Mouse (Mus musculus) CH12.LX (cell line): Measurements from ENCODE around the gene Zcchc8. TPM values are rescaled to one million over a fixed set of nuclear protein-coding genes. Genes with fewer than 3 reads are reported as not detected.

Source experiments
- DNase-seq: peaks from one replicate; pipeline ENCODE4 v3.0.0-alpha.2; 2013; ENCODE audit errors: extremely low read depth
- H3K27ac ChIP-seq: 2 replicates; pipeline ENCODE4 v1.5.1; 2012; ENCODE audit warnings: low read depth, mild to moderate bottlenecking, control low read depth, moderate library complexity; ENCODE audit not compliant: insufficient read depth
- H3K27me3 ChIP-seq: replicated peaks from 2 replicates; pipeline ENCODE3; 2012; ENCODE audit warnings: inconsistent platforms
- H3K36me3 ChIP-seq, 2 experiments: replicated peaks in 1 of 2; 2 replicates each; pipeline versions ENCODE3 to v1.6.1; 2012; ENCODE audit warnings: inconsistent platforms in 1 of 2, low read length in 1 of 2, mild to moderate bottlenecking in 1 of 2, mixed read lengths in 1 of 2, moderate library complexity in 1 of 2; ENCODE audit not compliant: control insufficient read depth in 1 of 2, insufficient read depth in 1 of 2
- H3K4me1 ChIP-seq, 2 experiments: 2 replicates each; pipeline ENCODE4 v1.6.1; 2012; ENCODE audit warnings: inconsistent platforms in 1 of 2, moderate library complexity in 1 of 2; ENCODE audit not compliant: insufficient read depth in 2 of 2, control insufficient read depth in 1 of 2
- H3K4me2 ChIP-seq: 2 replicates; pipeline ENCODE4 v1.6.1; 2012; ENCODE audit warnings: low read depth, mild to moderate bottlenecking, control low read depth; ENCODE audit not compliant: poor library complexity, insufficient read depth, severe bottlenecking
- H3K4me3 ChIP-seq, 3 experiments: fragments of 150-350 bp in 1 of 3; sonication (generic) in 1 of 3; replicated peaks in 1 of 3; 2 replicates each; pipeline versions ENCODE3 to v1.5.1; 2011 to 2012; ENCODE audit warnings: low read depth in 2 of 3, low read length in 2 of 3, mild to moderate bottlenecking in 2 of 3, moderate library complexity in 2 of 3, control low read depth in 1 of 3, improper control_type of control experiment in 1 of 3, inconsistent platforms in 1 of 3, mixed read lengths in 1 of 3; ENCODE audit not compliant: poor library complexity in 1 of 3
- H3K79me2 ChIP-seq: replicated peaks from 2 replicates; pipeline ENCODE4 v1.6.1; 2012; ENCODE audit warnings: mild to moderate bottlenecking, moderate library complexity; ENCODE audit not compliant: control insufficient read depth, poor library complexity, insufficient read depth, severe bottlenecking; ENCODE audit errors: extremely low read depth
- H3K9ac ChIP-seq: 2 replicates; pipeline ENCODE4 v1.6.1; 2012; ENCODE audit warnings: low read depth, mild to moderate bottlenecking, control low read depth, moderate library complexity; ENCODE audit not compliant: insufficient read depth
- H3K9me3 ChIP-seq: replicated peaks from 2 replicates; pipeline ENCODE3; 2012; ENCODE audit warnings: low read length, inconsistent platforms, mixed read lengths
- BHLHE40 ChIP-seq: IDR thresholded peaks from 2 replicates; pipeline ENCODE4 v1.6.1; 2011; ENCODE audit warnings: mild to moderate bottlenecking, low read depth, low read length, improper control_type of control experiment
- CHD1 ChIP-seq: IDR thresholded peaks from 2 replicates; pipeline ENCODE4 v1.6.1; 2012; ENCODE audit warnings: low read depth, low read length, improper control_type of control experiment, inconsistent platforms
- CHD2 ChIP-seq: IDR thresholded peaks from 2 replicates; pipeline ENCODE4 v1.6.1; 2011; ENCODE audit warnings: low read length, improper control_type of control experiment
- CTCF ChIP-seq, 2 experiments: IDR thresholded peaks in 1 of 2; conservative IDR thresholded peaks in 1 of 2; 2 replicates each; pipeline ENCODE4 v1.5.1; 2011 to 2012; ENCODE audit warnings: low read depth in 2 of 2, low read length in 2 of 2, improper control_type of control experiment in 1 of 2, inconsistent platforms in 1 of 2, mild to moderate bottlenecking in 1 of 2, moderate library complexity in 1 of 2
- E2F4 ChIP-seq: IDR thresholded peaks from 2 replicates; pipeline ENCODE4 v1.6.1; 2011; ENCODE audit warnings: low read depth, low read length, improper control_type of control experiment; ENCODE audit not compliant: insufficient replicate concordance
- ELF1 ChIP-seq: IDR thresholded peaks from 2 replicates; pipeline ENCODE4 v1.6.1; 2014; ENCODE audit warnings: low read depth, mild to moderate bottlenecking, inconsistent platforms, low read length, improper control_type of control experiment
- EP300 ChIP-seq: IDR thresholded peaks from 2 replicates; pipeline ENCODE4 v1.6.1; 2011; ENCODE audit warnings: low read length, improper control_type of control experiment
- ETS1 ChIP-seq: conservative IDR thresholded peaks from 2 replicates; pipeline ENCODE4 v1.6.1; 2012; ENCODE audit warnings: low read depth, mild to moderate bottlenecking, inconsistent platforms, low read length, improper control_type of control experiment, moderate library complexity
- GABPA ChIP-seq: IDR thresholded peaks from 2 replicates; pipeline ENCODE4 v1.6.1; 2012; ENCODE audit warnings: low read depth, low read length, improper control_type of control experiment, inconsistent platforms; ENCODE audit not compliant: insufficient replicate concordance
- HCFC1 ChIP-seq: IDR thresholded peaks from 2 replicates; pipeline ENCODE4 v1.6.1; 2012; ENCODE audit warnings: low read depth, mild to moderate bottlenecking, inconsistent platforms, low read length, improper control_type of control experiment
- IRF4 ChIP-seq: IDR thresholded peaks from 2 replicates; pipeline ENCODE4 v1.6.1; 2014; ENCODE audit warnings: low read depth, mild to moderate bottlenecking, inconsistent platforms, low read length, improper control_type of control experiment
- JUN ChIP-seq: IDR thresholded peaks from 2 replicates; pipeline ENCODE4 v1.6.1; 2011; ENCODE audit warnings: low read depth, mild to moderate bottlenecking, low read length, improper control_type of control experiment, moderate library complexity; ENCODE audit not compliant: insufficient read depth
- JUND ChIP-seq: conservative IDR thresholded peaks from 2 replicates; pipeline ENCODE4 v1.6.1; 2011; ENCODE audit warnings: low read depth, low read length, improper control_type of control experiment
- KAT2A ChIP-seq: IDR thresholded peaks from 2 replicates; pipeline ENCODE4 v1.6.1; 2012; ENCODE audit warnings: low read length, improper control_type of control experiment, inconsistent platforms; ENCODE audit not compliant: insufficient replicate concordance
- MAFK ChIP-seq: IDR thresholded peaks from 2 replicates; pipeline ENCODE4 v1.6.1; 2011; ENCODE audit warnings: low read length, improper control_type of control experiment; ENCODE audit not compliant: insufficient replicate concordance
- MAX ChIP-seq: IDR thresholded peaks from 2 replicates; pipeline ENCODE4 v1.6.1; 2011; ENCODE audit warnings: low read length, improper control_type of control experiment
- MAZ ChIP-seq: IDR thresholded peaks from 2 replicates; pipeline ENCODE4 v1.6.1; 2012; ENCODE audit warnings: low read depth, mild to moderate bottlenecking, inconsistent platforms, low read length, improper control_type of control experiment, moderate library complexity
- MXI1 ChIP-seq: IDR thresholded peaks from 2 replicates; pipeline ENCODE4 v1.6.1; 2011; ENCODE audit warnings: mild to moderate bottlenecking, low read depth, low read length, improper control_type of control experiment
- MYC ChIP-seq: IDR thresholded peaks from 2 replicates; pipeline ENCODE4 v1.6.1; 2011; ENCODE audit warnings: low read depth, mild to moderate bottlenecking, improper control_type of control experiment, low read length
- NELFE ChIP-seq: IDR thresholded peaks from 2 replicates; pipeline ENCODE4 v1.6.1; 2011; ENCODE audit warnings: low read depth, low read length, improper control_type of control experiment
- NRF1 ChIP-seq: IDR thresholded peaks from 2 replicates; pipeline ENCODE4 v1.6.1; 2014; ENCODE audit warnings: low read depth, mild to moderate bottlenecking, inconsistent platforms, low read length, improper control_type of control experiment, moderate library complexity
- PAX5 ChIP-seq: IDR thresholded peaks from 2 replicates; pipeline ENCODE4 v1.6.1; 2012; ENCODE audit warnings: low read length, inconsistent platforms, mixed read lengths
- POLR2A ChIP-seq: IDR thresholded peaks from 2 replicates; pipeline ENCODE4 v1.6.1; 2011; ENCODE audit warnings: low read depth, mild to moderate bottlenecking, improper control_type of control experiment, low read length
- POLR2AphosphoS2 ChIP-seq: IDR thresholded peaks from 2 replicates; pipeline ENCODE4 v1.6.1; 2011; ENCODE audit warnings: low read depth, low read length, improper control_type of control experiment
- RAD21 ChIP-seq: IDR thresholded peaks from 2 replicates; pipeline ENCODE4 v1.6.1; 2011; ENCODE audit warnings: low read depth, mild to moderate bottlenecking, low read length, improper control_type of control experiment, moderate library complexity
- RCOR1 ChIP-seq: conservative IDR thresholded peaks from 2 replicates; pipeline ENCODE4 v1.6.1; 2012; ENCODE audit warnings: low read depth, mild to moderate bottlenecking, inconsistent platforms, low read length, improper control_type of control experiment
- SIN3A ChIP-seq: IDR thresholded peaks from 2 replicates; pipeline ENCODE4 v1.6.1; 2012; ENCODE audit warnings: low read length, improper control_type of control experiment, inconsistent platforms
- SMC3 ChIP-seq: IDR thresholded peaks from 2 replicates; pipeline ENCODE4 v1.6.1; 2011; ENCODE audit warnings: low read depth, low read length, improper control_type of control experiment
- TBP ChIP-seq: conservative IDR thresholded peaks from 2 replicates; pipeline ENCODE4 v1.6.1; 2011; ENCODE audit warnings: low read depth, low read length, improper control_type of control experiment
- TCF12 ChIP-seq: IDR thresholded peaks from 2 replicates; pipeline ENCODE4 v1.6.1; 2014; ENCODE audit warnings: low read depth, mild to moderate bottlenecking, inconsistent platforms, low read length, improper control_type of control experiment
- UBTF ChIP-seq: IDR thresholded peaks from 2 replicates; pipeline ENCODE4 v1.6.1; 2012; ENCODE audit warnings: low read depth, mild to moderate bottlenecking, inconsistent platforms, low read length, improper control_type of control experiment, moderate library complexity
- USF1 ChIP-seq: IDR thresholded peaks from 2 replicates; pipeline ENCODE4 v1.6.1; 2014; ENCODE audit warnings: low read depth, mild to moderate bottlenecking, inconsistent platforms, low read length, improper control_type of control experiment
- USF2 ChIP-seq: conservative IDR thresholded peaks from 2 replicates; pipeline ENCODE4 v1.6.1; 2011; ENCODE audit warnings: low read depth, low read length, improper control_type of control experiment
- ZC3H11A ChIP-seq: IDR thresholded peaks from 2 replicates; pipeline ENCODE4 v1.6.1; 2012; ENCODE audit warnings: low read depth, mild to moderate bottlenecking, inconsistent platforms, low read length, improper control_type of control experiment
- ZKSCAN1 ChIP-seq: IDR thresholded peaks from 2 replicates; pipeline ENCODE4 v1.6.1; 2012; ENCODE audit warnings: low read depth, inconsistent platforms, low read length, improper control_type of control experiment, borderline replicate concordance
- ZMIZ1 ChIP-seq: IDR thresholded peaks from 2 replicates; pipeline ENCODE4 v1.6.1; 2012; ENCODE audit warnings: low read depth, mild to moderate bottlenecking, inconsistent platforms, low read length, improper control_type of control experiment
- ZNF384 ChIP-seq: IDR thresholded peaks from 2 replicates; pipeline ENCODE4 v1.6.1; 2012; ENCODE audit warnings: low read depth, low read length, improper control_type of control experiment, inconsistent platforms
- dilution Hi-C: fragments of 300-500 bp; cut with MboI; formaldehyde crosslinking; loops from 2 replicates; pipeline ENCODE4 v1.14.3; 2020; ENCODE audit warnings: low sequenced_read_pairs; ENCODE audit not compliant: extremely low pct_unique_long_range_greater_than_20kb, extremely low pct_ligation_motif_present
- in situ Hi-C: fragments of 300-500 bp; cut with MboI; formaldehyde crosslinking; loops from 3 replicates; pipeline ENCODE4 v1.14.3; 2019; ENCODE audit warnings: low sequenced_read_pairs, low pct_ligation_motif_present, low pct_unique_long_range_greater_than_20kb, mixed read lengths
- polyA plus RNA-seq: library from polyadenylated mRNA; unstranded; fragments of >175 nt; gene quantifications from 2 replicates; pipeline ENCODE4 v1.2.1, GENCODE M21; 2012; ENCODE audit warnings: low read depth; ENCODE audit not compliant: insufficient read length
- total RNA-seq, 2 experiments: library from RNA; depleted of rRNA; stranded (reverse); fragments of 300-350 nt in 1 of 2; fragments of >200 nt in 1 of 2; gene quantifications; 2 replicates each; pipeline ENCODE4 v1.2.3; 2012 to 2014

The Zcchc8 gene
- total and polyA plus RNA-seq, 3 experiments = 15.2 to 77.2 (median 24.4) TPM

- Histone ChIP-seq H3K27me3 (no peaks in the 10 kb centered on the region), H3K4me3 (peak within 1 kb of the TSS; percentile 73 to 81 (median 74)), H3K4me2 (peak within 1 kb of the TSS; percentile 37; the same call in 1 of the 2 replicates), H3K79me2 (peaks cover 67% of the 10 kb centered on the region), H3K9me3 (no peaks in the 10 kb centered on the region), H3K36me3 (peaks cover 17 to 44% of the 10 kb centered on the region in 2 experiments), H3K27ac (peak within 1 kb of the TSS; percentile 93), H3K4me1 (peaks cover 5 to 46% of the 10 kb centered on the region in 2 experiments), H3K9ac (peak within 1 kb of the TSS; percentile 97)
- in situ Hi-C loops = no loop called here
- peak; percentile 100 for DNase-seq
- dilution Hi-C loops = no loop called here
- peak; percentile 100 for TF ChIP-seq POLR2A
- TF ChIP-seq SIN3A = peak; percentile 99
- no peak for TF ChIP-seq ZC3H11A
- TF ChIP-seq BHLHE40 = peak; percentile 28
- peak; percentile 57 for TF ChIP-seq MAX
- TF ChIP-seq PAX5 = no peak
- TF ChIP-seq MXI1 = peak; percentile 80
- TF ChIP-seq ZMIZ1 = peak; percentile 96
- peak; percentile 87 for TF ChIP-seq MYC
- TF ChIP-seq IRF4 = peak; percentile 67; the same call in 1 of the 2 replicates
- no peak for TF ChIP-seq MAFK
- TF ChIP-seq ETS1 = no peak; the same call in 1 of the 2 replicates
- TF ChIP-seq RAD21 = no peak
- TF ChIP-seq MAZ = peak; percentile 86
- TF ChIP-seq ELF1 = peak; percentile 79
- peak; percentile 99 for TF ChIP-seq E2F4
- no peak; a peak in 1 of 4 replicates for TF ChIP-seq CTCF (conservative IDR thresholded peaks at IDR 0.05 in 1 of 2, IDR thresholded peaks at IDR 0.05 in 1 of 2; ENCODE audit: low read depth in 2 of 2, low read length in 2 of 2)
- TF ChIP-seq USF2 = no peak
- TF ChIP-seq CHD1 = 0 out of 2 replicates have a peak, but pooled peaks have one; percentile 51
- no peak for TF ChIP-seq USF1
- TF ChIP-seq RCOR1 = no peak; the same call in 1 of the 2 replicates
- TF ChIP-seq TCF12 = peak; percentile 86
- TF ChIP-seq NRF1 = peak; percentile 70
- peak; percentile 94 for TF ChIP-seq POLR2AphosphoS2
- TF ChIP-seq HCFC1 = peak; percentile 81
- TF ChIP-seq ZNF384 = peak; percentile 99
- no peak for TF ChIP-seq ZKSCAN1
- no peak for TF ChIP-seq JUN
- TF ChIP-seq NELFE = peak; percentile 99
- TF ChIP-seq JUND = peak; percentile 25; the same call in 1 of the 2 replicates
- TF ChIP-seq EP300 = no peak
- TF ChIP-seq CHD2 = peak; percentile 75
- TF ChIP-seq SMC3 = no peak
- peak; percentile 88 for TF ChIP-seq KAT2A
- TF ChIP-seq GABPA = no peak
- TF ChIP-seq UBTF = no peak
- TF ChIP-seq TBP = peak; percentile 90
These were observed 28.5 kb upstream of the Zcchc8 start, which contains the start of the genes Rsrc2 and Kntc1 for GRCm38 (mm10) chr5:123749065-123750064. Gene Rsrc2 (minus strand): TSS chr5:123749414. Gene Kntc1 (plus strand): TSS chr5:123749716.
